Comparison of ENCODE assay signal across 17 mouse cellular contexts in the genomic region with DNA sequence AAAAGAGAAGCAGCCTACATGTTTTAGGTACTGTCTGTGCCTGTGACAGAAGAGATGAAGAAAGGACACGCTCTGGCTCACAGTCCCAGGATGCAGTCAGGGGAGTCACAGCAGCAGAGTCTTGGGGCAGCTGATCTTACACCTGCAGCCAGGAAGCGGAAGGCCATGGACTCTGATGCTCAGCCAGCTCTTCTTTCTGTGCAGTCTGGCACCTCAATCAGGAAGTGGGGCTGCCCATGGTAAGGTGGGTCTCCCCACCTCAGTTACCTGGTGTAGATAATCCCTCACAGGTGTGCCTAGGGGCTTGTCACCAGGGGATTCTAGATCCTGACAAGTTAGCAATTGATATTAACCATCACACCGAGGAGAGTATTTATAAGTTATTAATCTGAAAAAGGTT. TPM values are rescaled to one million over a fixed set of nuclear protein-coding genes. Genes with fewer than 3 reads are reported as not detected.
A peak's percentile ranks its signal among the peaks of the same experiment; 100 is the strongest.
DNase-seq lines count a peak whose midpoint lies in the region; TF ChIP-seq lines count a peak whose summit lies in the region.
"Had no signal": no experiment of that assay in that cellular context is flagged by ENCODE, and none has a peak within 500 bp of the region (broad histone marks: within the 10 kb centered on the region; RNA-seq: fewer than 3 reads in every experiment).

No protein-coding gene starts in this region.

- H3K79me2 ChIP-seq in heart, adult 2 months (replicated peaks; ENCODE audit: control insufficient read depth, insufficient read depth, low read length): no peaks in the 10 kb centered on the region

- intact Hi-C loops in heart, adult 2 months (cut with DNase I): no loop called here

- H3K27me3 ChIP-seq in heart, adult 2 months (ENCODE audit: control insufficient read depth, insufficient read depth, low read length): no peaks in the 10 kb centered on the region
- H3K27me3 ChIP-seq: embryonic facial prominence, embryonic 13.5 days; embryonic facial prominence, embryonic 15.5 days; forebrain, embryonic 12.5 days had no signal

- no peak overlapping the region for H3K9ac ChIP-seq in heart, adult 2 months (ENCODE audit: low read depth, low read length)
- H3K9ac ChIP-seq: embryonic facial prominence, embryonic 13.5 days; embryonic facial prominence, embryonic 15.5 days; forebrain, embryonic 12.5 days had no signal

- no peak overlapping the region for H3K4me3 ChIP-seq in heart, adult 2 months
- H3K4me3 ChIP-seq: embryonic facial prominence, embryonic 13.5 days; embryonic facial prominence, embryonic 15.5 days; erythroblast, embryonic 14.5 days; forebrain, embryonic 10.5 days; forebrain, embryonic 12.5 days had no signal

- TF ChIP-seq POLR2A in heart, adult 2 months (IDR thresholded peaks at IDR 0.05; ENCODE audit: insufficient read depth, low read depth, low read length): no peak

- no peaks in the 10 kb centered on the region for H3K4me1 ChIP-seq in heart, adult 2 months (ENCODE audit: control insufficient read depth, insufficient read depth, low read length)
- H3K4me1 ChIP-seq: embryonic facial prominence, embryonic 13.5 days; embryonic facial prominence, embryonic 15.5 days; forebrain, embryonic 10.5 days; forebrain, embryonic 12.5 days had no signal

- no peaks in the 10 kb centered on the region for H3K36me3 ChIP-seq in heart, adult 2 months (ENCODE audit: control insufficient read depth, insufficient read depth, low read length)
- H3K36me3 ChIP-seq: embryonic facial prominence, embryonic 15.5 days had no signal

- DNase-seq in adrenal gland, postnatal 14 days: peak; percentile 27
- no peak for DNase-seq in adrenal gland, postnatal 25 days
- peak; percentile 75 for DNase-seq in heart, adult 11 months
- DNase-seq in heart, adult 2 months: no peak
- DNase-seq: adrenal gland, adult 8-10 months; cerebellum, adult 11 months; cerebellum, adult 18-20 months; cerebellum, adult 8-10 months; cerebellum, adult 9-11 months; cerebellum, postnatal 14 days; cerebellum, postnatal 36 days; embryo, embryonic 11 days had no signal

- no peak overlapping the region for H3K27ac ChIP-seq in heart, adult 2 months
- H3K27ac ChIP-seq: embryonic facial prominence, embryonic 13.5 days; embryonic facial prominence, embryonic 15.5 days; forebrain, embryonic 10.5 days; forebrain, embryonic 12.5 days had no signal

- WGBS in heart, adult 2 months: 94% methylated on average over 3 of the region's 3 CpGs

- no peak for TF ChIP-seq EP300 in heart, adult 2 months (IDR thresholded peaks at IDR 0.05; ENCODE audit: insufficient read depth, low read depth, low read length)

- no peak for TF ChIP-seq CTCF in heart, adult 2 months (IDR thresholded peaks at IDR 0.05)

RNA-seq across cellular contexts. Expression of gene Rtn4ip1, which starts 21.5 kb away (rescaled TPM):
- total RNA-seq in adrenal gland, postnatal 14 days (2021): 27.2 and 31.6 TPM in 2 replicates
- 27.9 and 28.8 TPM in 2 replicates for total RNA-seq in adrenal gland, postnatal 25 days (2021)
- total RNA-seq in heart, adult 2 months (2021): 10 to 100 TPM; 66.4 to 66.9 TPM
- polyA plus RNA-seq in heart, adult 2 months (2012; rRNA removed): 47.7 and 89.8 TPM in 2 replicates

RNA-seq across cellular contexts. Expression of gene Qrsl1, which starts 21.6 kb away (rescaled TPM):
- total RNA-seq in adrenal gland, postnatal 14 days (2021): 14.0 and 18.4 TPM in 2 replicates
- total RNA-seq in adrenal gland, postnatal 25 days (2021): 10.7 and 11.4 TPM in 2 replicates
- total RNA-seq in heart, adult 2 months (2021): 10 to 100 TPM; 23.9 to 29.2 TPM
- polyA plus RNA-seq in heart, adult 2 months (2012; rRNA removed): 25.0 and 39.9 TPM in 2 replicates

Comparison
In these comparisons a context has a peak if more than half of its experiments do, and no peak if none do; other contexts are left out.
1. DNase-seq: peak in adrenal gland, postnatal 14 days (single experiment) and heart, adult 11 months (single experiment); none in adrenal gland, postnatal 25 days (single experiment) and heart, adult 2 months (0 of 2).